9 mouse cellular contexts compared by ENCODE assay signal in the genomic region with DNA sequence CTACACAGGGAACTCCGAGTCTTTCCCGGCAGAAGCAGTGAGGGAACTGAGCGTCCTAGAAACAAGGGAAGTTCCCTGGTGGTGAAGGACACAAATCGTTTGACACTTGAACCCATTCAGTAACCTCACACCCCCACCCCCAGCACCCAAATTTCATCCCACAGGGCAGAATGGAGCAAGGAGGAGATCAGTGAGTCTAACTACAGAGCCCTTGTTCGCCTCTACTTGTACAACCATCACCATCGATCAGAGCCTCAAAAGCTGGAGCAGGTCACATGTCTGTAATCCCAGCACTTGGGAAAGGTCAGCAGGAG. TPM values are rescaled to one million over a fixed set of nuclear protein-coding genes. Genes with fewer than 3 reads are reported as not detected.
DNase-seq lines count a peak whose midpoint lies in the region; ATAC-seq lines count a peak whose summit lies in the region.
"Had no signal": no experiment of that assay in that cellular context is flagged by ENCODE, and none has a peak within 500 bp of the region (broad histone marks: within the 10 kb centered on the region; RNA-seq: fewer than 3 reads in every experiment).

No protein-coding gene starts in this region.

- 0 out of 2 replicates have a peak, but pooled peaks cover 7% of the 10 kb centered on the region for H3K36me3 ChIP-seq in heart, embryonic 14.5 days (ENCODE audit: control insufficient read depth, insufficient read depth, low read length)
- peaks cover 29% of the 10 kb centered on the region for H3K36me3 ChIP-seq in megakaryocyte, embryonic 14.5 days (replicated peaks; ENCODE audit: low read length)
- H3K36me3 ChIP-seq in intestine, embryonic 15.5 days = 0 out of 2 replicates have a peak, but pooled peaks cover 3% of the 10 kb centered on the region
- no peaks in the 10 kb centered on the region for H3K36me3 ChIP-seq in stomach, embryonic 14.5 days (ENCODE audit: control insufficient read depth, insufficient read depth, low read length)

- H3K4me2 ChIP-seq in heart, embryonic 14.5 days (ENCODE audit: low read length) = peak overlapping the region; percentile 82
- peak overlapping the region; percentile 84 for H3K4me2 ChIP-seq in intestine, embryonic 15.5 days (replicated peaks)
- H3K4me2 ChIP-seq in stomach, embryonic 14.5 days (replicated peaks; ENCODE audit: low read depth, low read length) = 0 out of 2 replicates have a peak overlapping the region, but pooled peaks have one; percentile 11

- H3K27ac ChIP-seq in heart, embryonic 14.5 days (replicated peaks in 1 of 2; ENCODE audit: control insufficient read depth in 1 of 2, insufficient read depth in 1 of 2, low read depth in 2 of 2, low read length in 2 of 2) = peak overlapping the region; percentile 85 to 89
- H3K27ac ChIP-seq in intestine, embryonic 15.5 days = peak overlapping the region; percentile 95
- peak overlapping the region; percentile 96 for H3K27ac ChIP-seq in stomach, embryonic 14.5 days (ENCODE audit: low read length)

- no peak overlapping the region for H3K4me3 ChIP-seq in heart, embryonic 14.5 days (ENCODE audit: control insufficient read depth in 1 of 2, insufficient read depth in 1 of 2, low read depth in 1 of 2, low read length in 2 of 2)
- H3K4me3 ChIP-seq in megakaryocyte, embryonic 14.5 days (replicated peaks) = peak overlapping the region; percentile 85
- 0 out of 2 replicates have a peak overlapping the region, but pooled peaks have one; percentile 60 for H3K4me3 ChIP-seq in intestine, embryonic 15.5 days (replicated peaks)
- no peak overlapping the region for H3K4me3 ChIP-seq in stomach, embryonic 14.5 days (ENCODE audit: low read depth, low read length)
- H3K4me3 ChIP-seq: erythroblast, embryonic 14.5 days had no signal

- H3K4me1 ChIP-seq in heart, embryonic 14.5 days (ENCODE audit: control insufficient read depth in 2 of 2, insufficient read depth in 2 of 2, low read length in 2 of 2) = peaks cover 11 to 16% of the 10 kb centered on the region in 2 experiments
- H3K4me1 ChIP-seq in megakaryocyte, embryonic 14.5 days = peaks cover 83% of the 10 kb centered on the region
- peaks cover 36% of the 10 kb centered on the region for H3K4me1 ChIP-seq in intestine, embryonic 15.5 days (replicated peaks)
- peaks cover 41% of the 10 kb centered on the region for H3K4me1 ChIP-seq in stomach, embryonic 14.5 days (ENCODE audit: control insufficient read depth, insufficient read depth, low read length)

- H3K9ac ChIP-seq in heart, embryonic 14.5 days (ENCODE audit: low read length) = no peak overlapping the region
- H3K9ac ChIP-seq in intestine, embryonic 15.5 days = no peak overlapping the region
- H3K9ac ChIP-seq in stomach, embryonic 14.5 days (replicated peaks; ENCODE audit: low read depth, low read length) = no peak overlapping the region

- no peaks in the 10 kb centered on the region for H3K27me3 ChIP-seq in heart, embryonic 14.5 days (ENCODE audit: control insufficient read depth, insufficient read depth, low read length)
- H3K27me3 ChIP-seq in megakaryocyte, embryonic 14.5 days (replicated peaks) = no peaks in the 10 kb centered on the region
- H3K27me3 ChIP-seq in intestine, embryonic 15.5 days (replicated peaks) = no peaks in the 10 kb centered on the region
- H3K27me3 ChIP-seq in stomach, embryonic 14.5 days (ENCODE audit: control insufficient read depth, insufficient read depth, low read length) = no peaks in the 10 kb centered on the region

- H3K9me3 ChIP-seq in heart, embryonic 14.5 days (ENCODE audit: control insufficient read depth, low read length) = no peaks in the 10 kb centered on the region
- H3K9me3 ChIP-seq in megakaryocyte, embryonic 14.5 days = no peaks in the 10 kb centered on the region
- no peaks in the 10 kb centered on the region for H3K9me3 ChIP-seq in intestine, embryonic 15.5 days
- H3K9me3 ChIP-seq in stomach, embryonic 14.5 days (ENCODE audit: control insufficient read depth, low read depth, low read length) = no peaks in the 10 kb centered on the region

- WGBS in heart, embryonic 14.5 days = 42% methylated on average over 6 of the region's 6 CpGs
- 31% methylated on average over 6 of the region's 6 CpGs for WGBS in intestine, embryonic 15.5 days
- 36% methylated on average over 6 of the region's 6 CpGs for WGBS in stomach, embryonic 14.5 days

- DNase-seq in heart, postnatal 4 days = no peak
- DNase-seq in B cell, adult 2 months = no peak

- no peak for ATAC-seq in heart, embryonic 14.5 days (ENCODE audit: insufficient number of reproducible peaks, insufficient read depth, low FRiP score, low read depth)
- no peak for ATAC-seq in megakaryocyte, adult 5-6 weeks (ENCODE audit: poor library complexity, severe bottlenecking)
- no peak for ATAC-seq in intestine, embryonic 15.5 days
- no peak for ATAC-seq in stomach, embryonic 14.5 days (ENCODE audit: insufficient number of reproducible peaks, insufficient read depth, low FRiP score, low read depth)
- ATAC-seq in megakaryocyte-erythroid progenitor cell, adult 5-6 weeks (replicated peaks; ENCODE audit: low FRiP score, low TSS enrichment, poor library complexity, severe bottlenecking) = no peak

RNA-seq across cellular contexts. Expression of a gene that starts 0.7 kb away (rescaled TPM):
- polyA plus RNA-seq in heart, embryonic 14.5 days (2014; fragmentation: Nextera tagmentation; extraction: Ambion mirVana) = 615 and 692 TPM in 2 replicates
- total RNA-seq in heart, postnatal 4 days (2021) = 100 to 1,000 TPM; 178 to 182 TPM
- polyA plus RNA-seq in megakaryocyte, embryonic 14.5 days (2012; ENCODE audit: insufficient read depth, low replicate concordance) = 93.8 and 722 TPM in 2 replicates
- 773 and 813 TPM in 2 replicates for total RNA-seq in megakaryocyte, adult 5-6 weeks (2015)
- total RNA-seq in megakaryocyte, adult 5-6 weeks (2017) = 401 and 447 TPM in 2 replicates
- polyA plus RNA-seq in intestine, embryonic 15.5 days (2015; fragmentation: Nextera tagmentation; extraction: Ambion mirVana) = 1,251 and 1,347 TPM in 2 replicates
- polyA plus RNA-seq in stomach, embryonic 14.5 days (2014; fragmentation: Nextera tagmentation; extraction: Ambion mirVana) = 1,395 and 1,501 TPM in 2 replicates
- total RNA-seq in megakaryocyte-erythroid progenitor cell, adult 5-6 weeks (2014; fragmentation: Nextera tagmentation) = 285 and 292 TPM in 2 replicates
- total RNA-seq in megakaryocyte-erythroid progenitor cell, adult 5-6 weeks (2017) = 265 and 278 TPM in 2 replicates

RNA-seq across cellular contexts. Expression of a gene that starts 0.8 kb away (rescaled TPM):
- polyA plus RNA-seq in heart, embryonic 14.5 days (2014; fragmentation: Nextera tagmentation; extraction: Ambion mirVana) = not detected in 2 replicates
- not detected for total RNA-seq in heart, postnatal 4 days (2021)
- polyA plus RNA-seq in megakaryocyte, embryonic 14.5 days (2012; ENCODE audit: insufficient read depth, low replicate concordance) = not detected in 2 replicates
- not detected in 2 replicates for total RNA-seq in megakaryocyte, adult 5-6 weeks (2015)
- total RNA-seq in megakaryocyte, adult 5-6 weeks (2017) = 0.88 TPM in 1 of 2 replicates, not detected in the other
- 0.69 TPM in 1 of 2 replicates, not detected in the other for polyA plus RNA-seq in intestine, embryonic 15.5 days (2015; fragmentation: Nextera tagmentation; extraction: Ambion mirVana)
- polyA plus RNA-seq in stomach, embryonic 14.5 days (2014; fragmentation: Nextera tagmentation; extraction: Ambion mirVana) = not detected in 2 replicates
- total RNA-seq in megakaryocyte-erythroid progenitor cell, adult 5-6 weeks (2014; fragmentation: Nextera tagmentation) = not detected in 2 replicates
- not detected in 2 replicates for total RNA-seq in megakaryocyte-erythroid progenitor cell, adult 5-6 weeks (2017)
- polyA plus RNA-seq: erythroblast, embryonic 14.5 days had no signal

RNA-seq across cellular contexts. Expression of a gene that starts 6.4 kb away (rescaled TPM):
- polyA plus RNA-seq in heart, embryonic 14.5 days (2014; fragmentation: Nextera tagmentation; extraction: Ambion mirVana) = 0.65 and 0.82 TPM in 2 replicates
- total RNA-seq in heart, postnatal 4 days (2021) = 1 to 10 TPM in 1 of 2 experiments, under 1 TPM in 1; 0.72 to 1.4 TPM
- not detected in 2 replicates for polyA plus RNA-seq in megakaryocyte, embryonic 14.5 days (2012; ENCODE audit: insufficient read depth, low replicate concordance)
- 0.78 and 2.3 TPM in 2 replicates for total RNA-seq in megakaryocyte, adult 5-6 weeks (2015)
- total RNA-seq in megakaryocyte, adult 5-6 weeks (2017) = 1.3 TPM in 1 of 2 replicates, not detected in the other
- 2.4 and 3.4 TPM in 2 replicates for polyA plus RNA-seq in intestine, embryonic 15.5 days (2015; fragmentation: Nextera tagmentation; extraction: Ambion mirVana)
- polyA plus RNA-seq in stomach, embryonic 14.5 days (2014; fragmentation: Nextera tagmentation; extraction: Ambion mirVana) = 2.0 and 2.6 TPM in 2 replicates
- total RNA-seq in megakaryocyte-erythroid progenitor cell, adult 5-6 weeks (2014; fragmentation: Nextera tagmentation) = 0.55 TPM in 1 of 2 replicates, not detected in the other
- total RNA-seq in megakaryocyte-erythroid progenitor cell, adult 5-6 weeks (2017) = 2.4 TPM in 1 of 2 replicates, not detected in the other
- polyA plus RNA-seq: erythroblast, embryonic 14.5 days had no signal

RNA-seq across cellular contexts. Expression of a gene that starts 10.5 kb away (rescaled TPM):
- 7.4 and 8.3 TPM in 2 replicates for polyA plus RNA-seq in heart, embryonic 14.5 days (2014; fragmentation: Nextera tagmentation; extraction: Ambion mirVana)
- 1 to 10 TPM; 2.6 to 3.0 TPM for total RNA-seq in heart, postnatal 4 days (2021)
- polyA plus RNA-seq in megakaryocyte, embryonic 14.5 days (2012; ENCODE audit: insufficient read depth, low replicate concordance) = 27.5 and 76.2 TPM in 2 replicates
- total RNA-seq in megakaryocyte, adult 5-6 weeks (2015) = 110 and 111 TPM in 2 replicates
- total RNA-seq in megakaryocyte, adult 5-6 weeks (2017) = 48.4 and 56.3 TPM in 2 replicates
- 145 and 148 TPM in 2 replicates for polyA plus RNA-seq in intestine, embryonic 15.5 days (2015; fragmentation: Nextera tagmentation; extraction: Ambion mirVana)
- polyA plus RNA-seq in stomach, embryonic 14.5 days (2014; fragmentation: Nextera tagmentation; extraction: Ambion mirVana) = 241 and 289 TPM in 2 replicates
- total RNA-seq in megakaryocyte-erythroid progenitor cell, adult 5-6 weeks (2014; fragmentation: Nextera tagmentation) = 37.2 and 54.3 TPM in 2 replicates
- 20.9 and 50.8 TPM in 2 replicates for total RNA-seq in megakaryocyte-erythroid progenitor cell, adult 5-6 weeks (2017)

RNA-seq across cellular contexts. Expression of a gene that starts 15.3 kb away (rescaled TPM):
- polyA plus RNA-seq in heart, embryonic 14.5 days (2014; fragmentation: Nextera tagmentation; extraction: Ambion mirVana) = 11.4 and 13.0 TPM in 2 replicates
- total RNA-seq in heart, postnatal 4 days (2021) = 1 to 10 TPM; 8.4 to 8.7 TPM
- 6.6 and 7.4 TPM in 2 replicates for polyA plus RNA-seq in megakaryocyte, embryonic 14.5 days (2012; ENCODE audit: insufficient read depth, low replicate concordance)
- total RNA-seq in megakaryocyte, adult 5-6 weeks (2015) = 8.7 and 9.3 TPM in 2 replicates
- total RNA-seq in megakaryocyte, adult 5-6 weeks (2017) = 7.8 and 10.2 TPM in 2 replicates
- 21.6 and 21.9 TPM in 2 replicates for polyA plus RNA-seq in intestine, embryonic 15.5 days (2015; fragmentation: Nextera tagmentation; extraction: Ambion mirVana)
- polyA plus RNA-seq in stomach, embryonic 14.5 days (2014; fragmentation: Nextera tagmentation; extraction: Ambion mirVana) = 28.7 and 31.0 TPM in 2 replicates
- 12.2 and 18.7 TPM in 2 replicates for total RNA-seq in megakaryocyte-erythroid progenitor cell, adult 5-6 weeks (2014; fragmentation: Nextera tagmentation)
- total RNA-seq in megakaryocyte-erythroid progenitor cell, adult 5-6 weeks (2017) = 6.1 and 7.2 TPM in 2 replicates

Comparison
In these comparisons a context has a peak if more than half of its experiments do, and no peak if none do; other contexts are left out.
1. H3K4me2 ChIP-seq: peak in every context shown above with its lines; median percentile 84 in intestine, embryonic 15.5 days; 82 in heart, embryonic 14.5 days; 11 in stomach, embryonic 14.5 days.
2. H3K4me3 ChIP-seq: peak in megakaryocyte, embryonic 14.5 days (single experiment) and intestine, embryonic 15.5 days (single experiment); none in heart, embryonic 14.5 days (0 of 2) and stomach, embryonic 14.5 days (single experiment).
3. Peak in every context shown above with its lines, with median percentiles within 50 percentile points of each other: H3K27ac ChIP-seq.